Mouse (Mus musculus) midbrain, embryonic 14.5 days (tissue): ENCODE data around the gene Frmd4b. TPM values are rescaled to one million over a fixed set of nuclear protein-coding genes. Genes with fewer than 3 reads are reported as not detected.

Experiments used
- ATAC-seq: fragments of 200-750 bp; cut with Nextera tagmentation; 2 replicates; pipeline ENCODE4 v1.8.0; 2017; ENCODE audit warnings: moderate number of reproducible peaks, moderate library complexity; ENCODE audit not compliant: low FRiP score, low TSS enrichment
- DNase-seq: peaks from one replicate; pipeline ENCODE4 v3.0.0-alpha.2; 2015
- H3K27ac ChIP-seq: fragments of 300-500 bp; sonication (generic); replicated peaks from 2 replicates; pipeline ENCODE4 v1.5.1; 2014; ENCODE audit warnings: mild to moderate bottlenecking, low read depth, low read length, moderate library complexity
- H3K27me3 ChIP-seq: fragments of 300-500 bp; sonication (generic); 2 replicates; pipeline ENCODE4 v1.6.1; 2014; ENCODE audit warnings: low read length, control low read depth, mixed read lengths; ENCODE audit not compliant: control insufficient read depth, insufficient read depth
- H3K36me3 ChIP-seq: fragments of 300-500 bp; sonication (generic); 2 replicates; pipeline ENCODE4 v1.6.1; 2014; ENCODE audit warnings: low read length, control low read depth; ENCODE audit not compliant: control insufficient read depth, insufficient read depth
- H3K4me1 ChIP-seq: fragments of 300-500 bp; sonication (generic); 2 replicates; pipeline ENCODE4 v1.6.1; 2014; ENCODE audit warnings: mild to moderate bottlenecking, antibody characterized with exemption, low read length, control low read depth; ENCODE audit not compliant: control insufficient read depth, insufficient read depth
- H3K4me2 ChIP-seq: fragments of 300-500 bp; sonication (generic); 2 replicates; pipeline ENCODE4 v1.6.1; 2014; ENCODE audit warnings: mild to moderate bottlenecking, low read length, moderate library complexity
- H3K4me3 ChIP-seq: fragments of 300-500 bp; sonication (generic); replicated peaks from 2 replicates; pipeline ENCODE4 v1.5.1; 2014; ENCODE audit warnings: low read depth, low read length
- H3K9ac ChIP-seq: fragments of 300-500 bp; sonication (generic); replicated peaks from 2 replicates; pipeline ENCODE4 v1.6.1; 2014; ENCODE audit warnings: mild to moderate bottlenecking, low read length, moderate library complexity
- H3K9me3 ChIP-seq: fragments of 300-500 bp; sonication (generic); 2 replicates; pipeline ENCODE4 v1.6.1; 2016; ENCODE audit warnings: low read length, control low read depth, mixed read lengths; ENCODE audit not compliant: control insufficient read depth
- whole genome bisulfite sequencing: fragments of 180-500 bp; shearing (Covaris S2); extraction: QIAGEN DNeasy Blood & Tissue Kit; methylation state at CpG from one replicate; pipeline ENCODE4 v1.1.7; 2014; 5-methylcytosine and 5-hydroxymethylcytosine counted together
- polyA plus RNA-seq: library from polyadenylated mRNA; unstranded; fragments of >200 nt; fragmentation: Nextera tagmentation; extraction: Ambion mirVana; gene quantifications from 2 replicates; pipeline ENCODE4 v1.2.1, GENCODE M21; 2014

The Frmd4b gene
- polyA plus RNA-seq, 1 experiment from 2014 or later, result 21.7 TPM

- DNase-seq (peak; percentile 60), ATAC-seq (no peak)
- Histone ChIP-seq H3K9ac (no peak overlapping the region), H3K36me3 (no peaks in the 10 kb centered on the region), H3K4me1 (peaks cover 23% of the 10 kb centered on the region), H3K4me2 (peak overlapping the region; percentile 98), H3K27me3 (0 out of 2 replicates have a peak, but pooled peaks cover 8% of the 10 kb centered on the region), H3K27ac (no peak overlapping the region), H3K9me3 (no peaks in the 10 kb centered on the region), H3K4me3 (peak overlapping the region; percentile 45; the same call in 1 of the 2 replicates)
- WGBS, result 15% methylated on average over 8 of the region's 8 CpGs
Measured at GRCm38 (mm10) chr6:97488280-97488679, 129.1 kb downstream of the Frmd4b start.

GRCm38 (mm10) chr6:97487535-97488081 lies 129.7 kb downstream of the Frmd4b start:
- peak overlapping the region; percentile 63 for H3K9ac ChIP-seq
- WGBS, result 1% methylated on average over 40 of the region's 40 CpGs
- ATAC-seq (peak; percentile 63; the same call in 1 of the 2 replicates), DNase-seq (peak; percentile 68)
- H3K27me3 ChIP-seq, result 0 out of 2 replicates have a peak, but pooled peaks cover 8% of the 10 kb centered on the region
- no peaks in the 10 kb centered on the region for H3K9me3 ChIP-seq
- H3K4me3 ChIP-seq, result peak overlapping the region; percentile 45
- no peaks in the 10 kb centered on the region for H3K36me3 ChIP-seq
- H3K4me2 ChIP-seq, result peak overlapping the region; percentile 98
- H3K27ac ChIP-seq, result no peak overlapping the region; the same call in 1 of the 2 replicates
- peaks cover 23% of the 10 kb centered on the region for H3K4me1 ChIP-seq

DNA sequence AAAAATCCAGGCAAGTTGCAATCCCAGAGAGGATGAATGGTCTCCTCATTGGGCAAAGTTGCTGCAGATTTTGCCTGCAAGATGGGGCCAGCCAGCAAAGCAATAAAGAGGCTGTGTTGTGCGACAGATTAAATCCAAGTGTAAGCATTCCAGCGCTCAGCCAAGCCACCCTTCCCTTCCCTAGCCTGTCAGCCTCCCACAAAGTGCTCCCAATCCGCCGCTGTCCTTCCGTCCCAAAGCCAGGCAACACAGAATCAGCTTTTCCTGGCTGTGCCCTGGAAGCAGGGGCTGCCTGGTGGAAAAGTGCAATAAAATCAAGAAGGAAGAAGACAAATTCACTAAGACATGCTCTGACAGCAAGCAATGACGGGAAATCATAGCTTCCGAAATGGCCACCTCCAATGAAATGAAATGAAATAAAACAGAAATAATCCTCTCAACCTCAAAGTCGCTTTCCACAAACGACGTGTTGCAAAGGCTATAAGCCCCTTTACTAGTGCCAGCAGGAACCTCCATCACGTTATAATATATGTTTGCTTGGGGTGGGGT lies 130.5 kb downstream of the Frmd4b start:
- peak overlapping the region; percentile 98 for H3K4me2 ChIP-seq
- no peaks in the 10 kb centered on the region for H3K9me3 ChIP-seq
- H3K4me3 ChIP-seq, result peak overlapping the region; percentile 45
- DNase-seq, result peak; percentile 48
- no peak overlapping the region for H3K27ac ChIP-seq
- 0 out of 2 replicates have a peak, but pooled peaks cover 8% of the 10 kb centered on the region for H3K27me3 ChIP-seq
- no peaks in the 10 kb centered on the region for H3K36me3 ChIP-seq
- no peak for ATAC-seq
- peaks cover 23% of the 10 kb centered on the region for H3K4me1 ChIP-seq
- WGBS, result 11% methylated on average over 11 of the region's 11 CpGs
- H3K9ac ChIP-seq, result peak overlapping the region; percentile 63; the same call in 1 of the 2 replicates

- Histone ChIP-seq H3K4me3 (no peak overlapping the region), H3K9ac (no peak overlapping the region), H3K4me2 (no peak overlapping the region), H3K36me3 (no peaks in the 10 kb centered on the region), H3K27me3 (0 out of 2 replicates have a peak, but pooled peaks cover 8% of the 10 kb centered on the region), H3K27ac (no peak overlapping the region), H3K4me1 (peaks cover 23% of the 10 kb centered on the region), H3K9me3 (no peaks in the 10 kb centered on the region)
- no peak for ATAC-seq
- WGBS, result 82% methylated on average over 11 of the region's 11 CpGs
- no peak for DNase-seq
Measured at GRCm38 (mm10) chr6:97485886-97486386, 131.4 kb downstream of the Frmd4b start.

GRCm38 (mm10) chr6:97481912-97482311 lies 135.4 kb downstream of the Frmd4b start:
- WGBS, result 89% methylated on average over 6 of the region's 6 CpGs
- DNase-seq, result no peak
- Histone ChIP-seq H3K27me3 (0 out of 2 replicates have a peak, but pooled peaks cover 8% of the 10 kb centered on the region), H3K9me3 (no peaks in the 10 kb centered on the region), H3K4me1 (peaks cover 2% of the 10 kb centered on the region; the same call in 1 of the 2 replicates), H3K4me3 (no peak overlapping the region), H3K9ac (no peak overlapping the region), H3K36me3 (no peaks in the 10 kb centered on the region), H3K27ac (no peak overlapping the region), H3K4me2 (no peak overlapping the region)
- no peak for ATAC-seq

DNA sequence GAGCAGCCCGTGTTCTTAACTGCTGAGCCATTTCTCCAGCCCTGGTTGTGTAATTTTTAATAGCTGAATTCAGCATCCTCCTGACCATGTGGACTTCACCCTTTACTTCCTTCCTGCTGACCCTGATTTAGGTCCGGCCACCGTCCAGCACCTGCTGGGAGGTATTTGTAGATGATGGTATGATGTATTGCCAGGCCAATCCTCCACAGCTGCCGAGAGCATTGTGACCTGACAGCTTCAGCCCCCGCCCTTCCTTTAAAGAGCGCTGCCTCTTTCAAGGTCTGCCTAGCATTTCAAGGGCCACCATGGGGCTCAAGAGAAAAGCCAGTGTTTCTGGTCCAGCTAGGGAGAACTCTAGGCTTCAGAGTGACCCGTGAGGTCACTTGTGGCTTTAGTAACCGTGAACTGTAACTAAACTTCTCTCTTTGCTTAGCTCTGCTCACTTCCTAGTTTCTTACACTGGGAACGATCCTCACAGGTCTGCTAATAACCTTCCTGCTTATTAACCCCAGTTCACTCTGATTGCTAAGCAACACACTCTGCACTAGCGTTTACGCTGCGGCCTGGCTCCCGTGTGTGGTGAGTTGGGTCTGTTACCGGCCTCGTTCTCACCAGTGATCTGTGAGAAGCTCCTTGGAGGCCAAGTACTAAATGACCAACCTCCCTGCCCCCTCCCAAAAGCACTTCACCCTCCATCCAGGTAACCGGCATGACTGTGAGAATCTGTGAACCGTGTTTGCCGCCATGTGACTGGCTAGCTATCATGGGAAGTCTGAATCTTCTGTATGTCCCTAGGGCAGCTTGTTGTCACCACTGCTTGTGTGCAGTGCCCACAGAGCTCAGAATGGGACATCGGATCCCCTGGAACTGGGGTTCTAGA lies 138.1 kb downstream of the Frmd4b start:
- ATAC-seq (no peak), DNase-seq (no peak)
- Histone ChIP-seq H3K27ac (peak overlapping the region; percentile 8; the same call in 1 of the 2 replicates), H3K9ac (no peak overlapping the region), H3K4me2 (no peak overlapping the region), H3K36me3 (no peaks in the 10 kb centered on the region), H3K27me3 (no peaks in the 10 kb centered on the region), H3K9me3 (no peaks in the 10 kb centered on the region), H3K4me1 (no peaks in the 10 kb centered on the region), H3K4me3 (no peak overlapping the region)
- WGBS, result 44% methylated on average over 19 of the region's 19 CpGs

DNA sequence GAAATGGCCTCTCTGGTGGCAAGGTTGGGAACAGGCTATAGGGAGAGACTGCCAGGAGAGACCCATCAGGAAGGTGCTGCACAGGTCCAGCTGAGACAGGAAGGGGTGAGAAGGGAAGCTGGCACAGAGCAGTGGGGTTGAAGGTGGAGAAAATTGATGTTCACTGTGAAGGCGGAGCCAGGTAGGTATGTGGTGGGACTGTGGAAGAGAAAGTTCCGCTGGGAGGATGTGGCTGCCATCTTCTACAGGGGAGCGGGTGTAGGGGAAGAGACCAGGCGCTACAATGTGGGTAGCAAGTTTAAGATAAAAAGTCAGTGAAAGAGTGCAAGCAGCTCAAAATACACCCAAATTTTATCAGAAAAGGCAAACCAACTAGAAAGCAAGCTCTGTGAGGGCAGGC lies 143.7 kb downstream of the Frmd4b start:
- no peaks in the 10 kb centered on the region for H3K36me3 ChIP-seq
- no peak for DNase-seq
- no peaks in the 10 kb centered on the region for H3K4me1 ChIP-seq
- no peak for ATAC-seq
- H3K4me2 ChIP-seq, result no peak overlapping the region
- H3K27me3 ChIP-seq, result no peaks in the 10 kb centered on the region
- no peak overlapping the region for H3K9ac ChIP-seq
- no peaks in the 10 kb centered on the region for H3K9me3 ChIP-seq
- no peak overlapping the region for H3K27ac ChIP-seq
- H3K4me3 ChIP-seq, result no peak overlapping the region
- WGBS, result 96% methylated on average over 4 of the region's 4 CpGs

GRCm38 (mm10) chr6:97472873-97473550 lies 144.3 kb downstream of the Frmd4b start:
- Histone ChIP-seq H3K27ac (no peak overlapping the region), H3K9me3 (no peaks in the 10 kb centered on the region), H3K4me1 (no peaks in the 10 kb centered on the region), H3K4me2 (no peak overlapping the region), H3K27me3 (no peaks in the 10 kb centered on the region), H3K36me3 (no peaks in the 10 kb centered on the region), H3K9ac (no peak overlapping the region), H3K4me3 (no peak overlapping the region)
- ATAC-seq, result no peak
- DNase-seq, result no peak
- WGBS, result 85% methylated on average over 4 of the region's 4 CpGs
